Mouse (Mus musculus) kidney, adult 18-20 months (tissue): ENCODE measurements around the gene Ctnna3.

Experiments used
- DNase-seq: peaks from one replicate; pipeline ENCODE4 v3.0.0; 2021

The Ctnna3 gene

DNA sequence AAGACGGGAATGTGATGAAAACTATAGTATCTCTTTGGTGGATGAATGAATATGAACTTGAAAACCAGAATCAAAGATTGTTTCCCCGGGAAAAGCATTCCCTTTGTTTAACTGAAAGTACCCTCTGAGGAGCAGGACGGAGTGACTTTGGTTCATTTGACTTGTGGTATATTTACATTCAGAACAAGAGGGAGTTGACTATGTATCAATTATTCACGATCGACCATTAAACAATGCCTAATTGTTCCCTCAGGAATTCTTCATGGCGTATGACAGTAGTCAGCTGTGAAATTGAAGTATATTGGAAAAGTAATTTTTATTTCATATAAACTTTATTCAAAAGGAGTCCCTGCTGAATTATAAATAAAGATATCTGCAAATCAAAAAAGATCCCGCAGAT, 341.8 kb downstream of the Ctnna3 start:
- no peak for DNase-seq

DNA sequence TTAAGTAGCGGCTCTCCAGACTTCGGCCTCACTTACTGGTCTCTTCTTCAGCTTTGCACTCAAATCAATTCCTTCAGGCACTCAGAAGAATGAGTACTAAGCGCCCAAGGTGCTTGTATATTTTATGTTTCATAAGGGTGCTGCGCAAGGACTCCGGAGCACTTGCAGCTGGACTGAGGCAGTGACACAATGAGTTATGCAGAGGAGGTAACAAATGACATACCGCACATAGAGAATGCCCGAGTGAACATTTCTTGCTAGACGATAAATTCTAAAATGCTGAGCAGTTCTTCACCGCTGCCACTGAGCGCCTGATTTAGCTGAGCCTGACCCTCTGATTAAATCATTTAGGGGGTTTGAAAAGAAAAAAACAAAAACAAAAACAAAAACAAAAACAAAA, 342.2 kb downstream of the Ctnna3 start:
- DNase-seq, result no peak

DNA sequence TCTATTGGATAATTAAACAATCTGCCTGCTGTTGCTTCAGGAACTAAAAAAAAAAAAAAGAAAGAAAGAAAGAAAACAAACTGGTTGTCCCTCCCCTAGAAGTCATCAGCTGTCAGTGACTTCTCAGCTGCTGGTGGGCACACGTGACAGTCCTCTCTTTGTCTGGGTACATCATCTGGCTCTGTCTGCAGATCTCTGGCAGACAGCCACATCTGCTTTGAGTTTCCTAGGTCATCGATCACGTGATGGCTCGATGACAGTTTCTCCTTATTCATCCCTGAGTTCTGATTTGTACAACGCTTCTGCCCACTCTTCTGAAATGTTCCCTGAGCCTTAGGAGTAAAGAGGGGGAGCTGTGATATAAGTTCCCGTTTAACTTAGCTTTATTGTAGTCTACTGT, 352.1 kb downstream of the Ctnna3 start:
- DNase-seq, result no peak

DNA sequence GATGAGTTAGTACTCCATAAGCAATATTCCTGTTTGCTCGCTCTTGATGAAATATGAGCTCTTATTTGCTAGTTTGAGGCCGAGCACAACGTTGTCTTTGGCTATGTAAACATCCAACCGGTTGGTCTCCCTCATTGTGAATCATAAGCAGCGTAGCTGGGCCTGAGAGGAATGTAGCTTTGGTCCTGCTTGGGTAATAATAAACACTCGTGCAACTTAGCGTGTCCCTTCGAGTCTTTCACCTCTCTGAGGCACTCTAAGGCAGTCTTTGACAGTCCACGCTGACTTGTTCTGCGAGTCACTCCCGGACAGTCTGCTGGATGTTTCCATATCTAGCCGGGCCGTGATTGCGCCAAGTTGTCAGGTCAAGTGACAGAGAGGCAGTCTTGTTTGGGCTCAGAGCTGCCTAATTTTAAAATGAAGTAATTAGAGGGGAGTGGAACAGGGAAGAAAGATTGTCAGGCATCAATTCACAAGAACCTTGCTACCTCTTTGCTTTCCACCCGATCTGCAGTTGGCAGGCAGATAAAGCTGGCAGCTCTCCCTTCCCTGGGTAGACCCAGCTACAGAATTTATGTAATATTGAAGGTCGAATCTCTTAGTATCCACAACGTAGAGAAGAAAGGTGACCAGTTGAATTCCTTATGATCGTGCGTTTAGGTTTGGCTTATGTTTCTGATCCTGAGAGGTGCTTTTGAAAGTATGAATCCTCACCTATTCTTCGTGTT, 355.1 kb downstream of the Ctnna3 start:
- DNase-seq, result no peak

DNA sequence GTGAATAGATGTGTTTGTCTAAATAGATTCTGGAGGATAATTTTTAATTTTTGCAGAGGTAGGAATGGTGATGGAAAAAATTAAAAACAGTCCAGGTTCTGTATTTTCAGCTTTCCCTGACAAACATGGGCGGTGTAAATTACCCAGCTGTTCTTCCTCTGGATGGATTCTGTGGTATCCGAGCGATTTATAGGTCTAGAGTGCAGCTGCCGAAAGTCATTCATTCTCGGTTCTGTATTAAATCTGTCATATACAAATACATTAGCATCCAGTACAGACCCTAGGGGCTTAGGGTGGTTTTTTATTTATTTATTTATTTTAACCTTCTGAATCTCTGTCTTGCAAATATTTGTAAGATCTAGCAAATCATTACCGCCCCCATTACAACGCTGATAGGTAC, 356.5 kb downstream of the Ctnna3 start:
- no peak for DNase-seq

DNA sequence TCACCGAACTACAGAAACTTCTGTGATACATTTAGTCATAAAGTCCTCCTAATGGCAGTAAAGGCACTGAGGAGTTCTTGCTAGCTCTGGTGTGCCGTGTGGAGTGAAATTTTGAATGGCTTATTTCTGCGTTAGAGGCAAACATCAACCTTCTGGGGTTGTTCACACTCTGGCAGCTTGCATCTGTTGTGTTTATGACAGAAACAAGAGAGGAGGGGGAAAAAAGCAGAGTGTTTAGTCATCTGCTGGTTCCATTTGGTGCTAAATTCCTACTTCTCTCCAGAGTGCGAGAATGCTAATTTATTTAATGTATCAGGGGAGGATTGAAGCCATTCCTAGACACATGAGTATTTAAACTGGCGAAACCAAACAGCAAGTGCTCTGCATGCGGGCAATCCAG, 374.0 kb downstream of the Ctnna3 start:
- no peak for DNase-seq

DNA sequence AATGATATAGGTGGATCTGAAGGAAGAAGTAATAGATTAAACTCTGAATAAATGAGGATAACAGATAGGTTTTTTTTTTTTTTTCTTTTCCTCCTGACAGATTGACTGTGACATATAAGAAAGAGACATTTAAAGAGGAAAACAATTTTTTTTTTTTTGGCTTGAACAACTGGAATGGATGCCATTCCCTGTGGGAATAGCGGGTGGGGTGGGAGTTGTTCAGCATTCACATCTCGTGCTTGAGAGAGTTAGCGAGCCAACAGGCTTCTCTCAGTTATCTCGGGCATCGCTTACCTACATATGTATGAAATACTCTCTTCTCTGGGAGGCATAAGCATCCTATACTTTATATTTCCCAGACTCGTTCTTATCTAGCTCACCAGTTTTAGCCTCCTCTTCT, 375.7 kb downstream of the Ctnna3 start:
- no peak for DNase-seq

DNA sequence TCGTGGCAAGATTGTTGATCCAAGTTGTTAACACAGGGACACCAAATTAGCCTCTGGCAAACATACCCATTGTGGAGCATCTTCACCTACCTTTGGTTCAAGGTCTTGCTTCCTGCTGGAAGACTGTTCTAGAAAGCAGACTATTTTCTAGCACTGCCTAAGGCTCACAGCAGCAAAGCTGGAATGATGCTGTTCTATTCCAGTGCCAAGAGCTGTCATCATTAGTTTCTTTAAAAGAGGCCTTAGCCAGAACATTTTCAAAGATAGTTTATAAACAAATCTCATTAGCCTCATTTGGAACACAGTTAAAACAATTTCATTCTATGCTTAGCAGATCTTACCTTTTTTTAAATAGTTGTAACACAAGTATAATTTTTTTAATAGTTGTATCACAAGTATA, 376.4 kb downstream of the Ctnna3 start:
- no peak for DNase-seq

DNA sequence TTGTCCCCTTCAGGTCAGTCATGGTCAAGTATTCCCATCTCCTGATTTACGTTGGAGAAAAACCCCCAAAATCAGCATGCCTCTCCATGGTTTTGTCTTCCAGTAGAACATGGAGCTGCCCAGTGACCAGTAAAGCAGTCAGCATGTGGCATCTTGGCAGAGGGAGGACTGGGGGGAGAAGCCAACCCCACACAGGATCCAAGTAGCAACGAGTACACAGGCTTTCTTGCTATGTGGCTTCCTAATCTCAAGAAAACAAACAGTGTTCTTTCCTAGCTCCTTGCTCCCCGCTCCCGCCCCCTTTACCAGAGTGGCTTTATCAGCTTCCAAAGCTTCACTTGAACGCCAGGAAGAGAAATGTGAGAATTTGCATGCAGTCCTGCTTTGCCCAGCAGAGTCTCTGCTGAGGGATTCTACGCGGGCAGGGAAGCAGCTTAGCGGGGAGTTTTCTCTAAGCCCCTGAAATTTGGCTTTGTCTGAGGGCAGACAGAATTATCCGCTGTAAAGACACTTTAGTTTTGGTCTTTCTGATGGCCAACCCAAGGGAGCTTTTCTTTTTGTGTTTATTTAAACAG, 380.2 kb downstream of the Ctnna3 start:
- no peak for DNase-seq

DNA sequence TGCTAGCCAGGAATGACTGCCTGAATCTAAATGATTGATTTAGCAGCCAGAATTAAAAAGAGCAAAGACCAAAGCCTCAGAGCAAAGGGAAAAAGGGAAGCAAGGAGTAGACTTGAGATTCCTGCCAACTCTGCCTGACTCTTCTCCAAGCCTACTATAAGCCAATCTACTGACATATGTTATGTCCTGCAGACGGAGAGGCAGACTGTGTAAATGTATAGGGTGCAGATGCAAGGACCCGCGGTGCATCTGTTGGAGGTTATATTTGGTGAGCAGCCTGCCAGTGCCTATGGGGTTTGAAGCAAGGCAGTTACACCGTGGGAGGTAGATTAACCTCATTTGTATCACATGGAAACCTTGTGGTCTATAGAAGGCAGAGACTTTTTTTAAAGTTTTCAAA, 409.1 kb downstream of the Ctnna3 start:
- DNase-seq, result no peak

DNA sequence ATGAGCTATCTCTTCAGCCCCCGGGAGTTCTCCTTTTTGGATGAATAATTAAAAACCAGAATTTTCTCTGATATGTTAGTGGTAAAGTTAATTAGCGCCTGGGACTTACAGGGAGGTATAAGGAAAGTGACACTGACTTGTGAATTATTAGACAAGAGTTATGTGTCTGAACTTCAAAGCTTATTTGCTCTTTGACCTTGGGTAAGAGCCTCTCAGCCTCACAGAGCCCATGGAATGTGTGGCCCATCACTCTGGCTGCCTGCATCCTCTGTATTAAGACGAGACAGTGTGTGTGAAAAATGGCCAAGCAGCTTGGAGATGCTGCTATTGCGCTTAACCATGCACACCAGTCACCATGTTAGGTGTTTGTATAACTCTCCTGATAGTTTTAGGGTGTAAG, 422.0 kb downstream of the Ctnna3 start:
- DNase-seq, result no peak

DNA sequence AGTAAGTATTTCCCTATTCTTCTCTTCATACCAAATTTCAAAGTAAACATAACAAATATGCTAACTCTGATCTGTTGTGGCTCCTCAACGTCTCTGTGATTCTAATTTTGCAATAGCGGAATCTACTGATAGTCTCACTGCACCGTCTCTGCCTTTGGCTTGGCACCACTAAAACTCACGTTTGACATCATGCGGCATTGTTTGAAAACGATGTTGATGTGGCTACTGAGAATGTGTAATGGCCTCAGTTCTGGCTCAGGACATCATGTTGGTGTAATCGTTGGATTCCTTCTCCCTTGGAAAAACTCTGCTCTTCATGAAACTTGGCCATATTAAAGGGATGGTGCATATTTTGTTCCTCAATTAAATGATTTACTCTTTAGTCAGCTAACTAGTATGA, 439.2 kb downstream of the Ctnna3 start:
- no peak for DNase-seq

DNA sequence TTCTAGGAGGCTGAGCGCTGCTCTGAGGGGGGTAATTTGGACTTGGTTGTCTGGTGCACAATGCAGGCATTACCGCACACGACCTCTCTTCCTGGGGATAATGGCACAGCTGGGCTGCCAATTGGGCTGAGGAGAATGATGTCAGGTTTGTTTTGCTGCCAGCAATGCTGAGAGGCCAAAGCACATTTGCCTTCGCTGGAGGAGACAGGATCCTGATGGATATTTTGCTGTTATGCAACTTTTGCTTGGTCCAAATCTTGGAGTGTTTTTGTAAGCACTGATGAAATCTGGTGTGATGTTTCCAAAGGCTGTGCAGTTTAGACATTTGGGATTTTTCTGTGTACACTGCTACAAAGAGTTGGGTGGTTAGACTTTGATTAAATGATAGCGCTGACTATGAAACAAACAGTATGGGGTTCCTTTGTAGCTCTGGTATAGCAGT, 450.6 kb downstream of the Ctnna3 start:
- no peak for DNase-seq

DNA sequence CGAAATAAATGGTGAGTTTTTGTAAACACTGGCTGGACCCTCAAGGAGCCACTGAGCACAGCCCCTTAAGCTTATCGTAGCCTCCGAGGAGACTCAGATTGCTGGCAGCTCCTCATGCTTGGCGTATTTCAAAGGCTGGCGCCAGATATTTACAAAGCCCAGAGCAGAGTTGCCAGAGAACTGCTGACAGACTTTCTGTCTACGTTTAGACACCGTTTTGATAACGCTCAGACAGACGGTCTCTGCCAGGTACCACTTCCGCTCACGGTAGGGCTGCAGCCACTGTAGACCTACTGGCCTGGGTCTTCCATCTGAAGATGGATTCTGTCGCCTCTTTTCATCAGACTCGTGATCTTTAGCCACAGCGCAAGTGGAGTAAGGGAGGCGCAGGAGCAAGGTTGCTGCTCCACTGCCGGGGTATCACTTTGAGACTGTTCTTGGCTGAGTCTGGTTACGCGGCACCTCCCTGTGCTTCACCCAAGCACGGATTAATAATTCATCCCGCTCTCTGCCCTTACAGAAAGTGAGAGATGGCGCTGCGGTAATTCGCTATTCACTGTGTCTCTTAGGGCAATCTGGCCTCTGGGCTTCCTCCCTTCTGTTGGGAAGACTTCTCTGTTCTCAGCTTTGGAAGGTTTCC, 456.7 kb downstream of the Ctnna3 start:
- DNase-seq, result no peak

DNA sequence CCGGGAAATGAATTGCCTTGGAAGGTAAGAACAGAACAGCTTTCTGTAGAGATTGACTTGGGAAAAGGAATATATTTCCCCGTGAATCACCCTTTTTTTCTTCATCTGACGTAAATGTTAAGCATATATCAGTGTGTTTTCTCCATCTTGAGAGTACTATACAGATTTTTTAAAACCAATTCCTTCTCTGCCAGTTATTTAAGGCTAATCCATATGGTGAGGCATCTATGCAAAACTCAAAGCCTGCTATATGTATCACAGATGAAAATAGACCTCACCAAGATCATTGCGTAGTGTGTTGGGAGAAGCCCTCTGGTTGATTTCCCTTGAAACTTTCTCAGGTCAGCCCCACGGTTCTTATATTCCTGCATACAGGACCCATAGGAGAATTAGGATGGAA, 464.7 kb downstream of the Ctnna3 start:
- DNase-seq, result no peak

DNA sequence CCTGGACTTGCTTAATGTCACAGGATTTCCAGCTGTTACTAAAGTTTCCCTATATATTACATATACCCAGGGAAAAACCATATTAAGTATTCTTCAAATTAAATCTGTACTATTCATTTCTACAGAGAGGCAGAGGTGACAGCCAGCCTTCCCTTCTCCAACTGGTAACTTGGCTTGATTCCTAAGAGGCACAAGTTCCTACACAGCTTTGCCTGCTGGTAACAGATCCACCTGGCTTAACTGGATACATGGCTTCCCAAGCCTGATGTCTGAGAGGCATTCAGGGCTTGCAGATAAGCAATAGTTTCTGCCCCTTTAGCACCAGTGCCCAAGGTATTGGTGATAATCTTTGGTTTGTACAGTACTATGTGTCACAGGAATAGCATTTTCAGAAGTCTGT, 470.0 kb downstream of the Ctnna3 start:
- no peak for DNase-seq

DNA sequence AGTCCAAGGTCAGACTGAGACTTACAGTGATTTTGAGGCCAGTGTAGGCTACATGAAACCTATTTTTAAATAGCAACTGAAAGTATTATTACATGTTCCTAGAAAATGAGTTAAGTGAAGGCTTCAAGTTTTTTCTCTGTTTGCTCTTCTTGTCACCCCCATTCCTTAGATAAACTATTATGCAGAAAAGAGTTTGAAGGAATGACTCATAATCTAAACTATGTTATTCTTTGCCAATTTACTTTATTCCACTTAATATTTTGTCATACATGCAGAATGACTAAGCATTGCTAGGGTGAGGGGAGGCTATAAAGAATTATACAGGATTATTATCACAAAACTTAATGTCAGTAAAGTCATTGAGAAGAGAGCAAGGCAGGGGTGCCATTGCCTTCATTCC, 479.0 kb downstream of the Ctnna3 start:
- DNase-seq, result no peak

DNA sequence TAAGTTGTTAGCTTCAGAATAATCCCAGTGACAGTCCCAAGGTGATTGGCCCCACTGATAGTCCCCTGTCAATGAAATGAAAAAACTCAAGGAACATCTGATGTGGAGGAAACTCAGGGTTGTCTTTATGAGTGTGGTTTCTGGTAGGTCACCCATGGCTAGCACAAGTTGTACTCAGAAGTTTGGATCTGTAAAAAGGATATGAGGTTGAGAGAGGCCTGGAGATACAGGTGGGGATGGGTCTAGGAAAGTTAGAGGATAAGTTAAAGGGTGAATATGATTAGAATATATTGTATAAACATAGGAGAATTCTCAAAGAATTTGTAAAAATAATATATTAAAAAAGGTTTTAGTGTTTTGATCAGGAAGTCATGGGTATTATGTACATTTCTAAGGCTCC, 497.4 kb downstream of the Ctnna3 start, which contains the start of gene Gm10118:
Gm10118 (minus strand) TSS at position 101 of the 400 bp plus-strand sequence.
- DNase-seq, result no peak

DNA sequence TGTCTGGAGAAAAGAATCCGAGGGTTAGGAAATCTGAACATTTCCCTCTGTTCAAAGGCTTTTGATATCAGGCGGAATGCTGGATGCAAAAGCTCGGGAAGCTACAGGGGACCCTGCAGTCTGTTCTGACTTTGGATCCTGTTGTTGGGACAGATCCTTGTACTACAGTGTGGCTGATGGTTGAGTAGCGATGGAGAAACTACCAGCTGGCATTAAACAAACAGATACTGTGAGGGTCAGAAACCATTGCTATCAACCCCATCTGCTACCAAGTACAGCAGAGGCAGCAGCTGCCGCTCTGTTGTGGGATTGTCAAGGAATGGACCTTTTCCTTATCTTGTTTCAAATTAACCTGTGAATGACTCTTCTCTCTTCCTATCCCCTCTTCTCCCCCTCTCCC, 504.0 kb downstream of the Ctnna3 start:
- DNase-seq, result no peak

DNA sequence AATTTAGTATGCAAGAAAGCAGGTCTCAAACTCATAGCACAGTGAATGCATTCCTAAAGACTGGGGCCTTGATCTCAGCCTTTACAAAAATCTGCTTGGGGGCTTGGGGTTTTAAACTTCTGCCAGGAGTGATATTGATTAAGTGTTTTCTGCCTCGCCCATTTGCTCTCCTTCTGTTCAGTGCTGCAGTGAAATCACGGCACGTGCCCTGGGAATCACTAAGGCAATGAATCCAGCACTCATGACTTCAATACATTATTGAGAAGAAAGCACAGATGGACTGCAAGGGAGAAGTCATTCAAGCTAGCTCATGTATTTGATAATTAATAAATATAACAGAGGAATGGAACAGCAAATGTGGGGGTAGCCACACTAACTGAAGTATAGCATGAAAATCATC, 515.6 kb downstream of the Ctnna3 start:
- no peak for DNase-seq

DNA sequence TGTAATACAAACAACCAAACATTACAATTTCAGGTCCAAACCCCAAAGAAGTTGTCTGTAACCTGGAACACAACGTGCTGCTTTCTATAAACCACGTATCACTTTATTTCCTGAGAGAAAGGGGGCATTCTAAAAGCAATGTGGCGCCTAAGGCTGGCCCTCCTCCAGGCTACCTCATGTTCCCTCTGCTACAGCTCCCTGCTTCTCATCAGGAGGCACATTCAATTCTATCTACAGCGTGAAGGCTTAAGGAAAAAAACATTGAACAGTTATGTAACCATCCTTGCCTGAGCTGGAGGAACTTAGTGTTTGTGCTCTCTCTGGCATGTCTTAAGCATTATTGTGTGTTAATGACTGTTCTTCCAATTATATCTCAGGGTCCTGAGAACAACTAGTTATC, 517.4 kb downstream of the Ctnna3 start:
- DNase-seq, result no peak

DNA sequence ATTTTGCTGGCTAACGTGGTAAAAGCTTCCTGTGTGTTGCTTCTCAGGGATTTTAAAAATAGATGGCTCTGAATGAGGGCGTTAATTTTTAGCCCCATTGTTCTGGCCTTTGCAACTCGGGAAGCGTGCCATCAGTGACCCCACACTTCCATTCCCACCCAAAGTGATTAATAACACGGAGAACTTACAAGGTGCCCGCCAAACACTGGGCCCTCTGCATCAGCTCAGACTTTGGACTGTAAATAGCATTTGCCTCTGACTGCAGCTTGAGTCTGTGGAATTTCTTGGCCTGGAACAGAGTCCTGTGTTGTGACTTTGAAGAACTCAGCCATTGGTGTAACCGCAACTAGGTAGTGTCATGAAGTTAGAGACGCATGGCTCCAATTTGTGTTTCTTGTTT, 521.0 kb downstream of the Ctnna3 start:
- peak; percentile 5 for DNase-seq

DNA sequence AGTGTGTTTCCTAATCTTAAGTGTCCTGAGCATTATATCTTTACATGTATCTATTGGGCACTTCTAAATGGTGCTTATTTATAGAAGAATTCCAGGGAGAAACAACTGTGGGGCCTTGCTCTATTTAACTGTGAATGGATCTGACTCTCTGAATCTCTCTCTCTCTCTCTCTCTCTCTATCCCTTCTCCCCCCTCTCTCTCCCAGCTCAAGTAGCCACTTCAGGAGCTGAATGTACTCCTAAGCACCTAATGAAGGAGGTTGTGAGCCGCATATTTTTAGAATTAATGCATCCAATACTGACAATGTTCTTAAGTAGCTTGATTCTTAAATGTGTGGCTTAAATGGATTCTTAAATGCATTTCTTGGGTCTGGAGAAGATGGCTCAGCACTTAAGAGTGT, 521.6 kb downstream of the Ctnna3 start:
- no peak for DNase-seq

DNA sequence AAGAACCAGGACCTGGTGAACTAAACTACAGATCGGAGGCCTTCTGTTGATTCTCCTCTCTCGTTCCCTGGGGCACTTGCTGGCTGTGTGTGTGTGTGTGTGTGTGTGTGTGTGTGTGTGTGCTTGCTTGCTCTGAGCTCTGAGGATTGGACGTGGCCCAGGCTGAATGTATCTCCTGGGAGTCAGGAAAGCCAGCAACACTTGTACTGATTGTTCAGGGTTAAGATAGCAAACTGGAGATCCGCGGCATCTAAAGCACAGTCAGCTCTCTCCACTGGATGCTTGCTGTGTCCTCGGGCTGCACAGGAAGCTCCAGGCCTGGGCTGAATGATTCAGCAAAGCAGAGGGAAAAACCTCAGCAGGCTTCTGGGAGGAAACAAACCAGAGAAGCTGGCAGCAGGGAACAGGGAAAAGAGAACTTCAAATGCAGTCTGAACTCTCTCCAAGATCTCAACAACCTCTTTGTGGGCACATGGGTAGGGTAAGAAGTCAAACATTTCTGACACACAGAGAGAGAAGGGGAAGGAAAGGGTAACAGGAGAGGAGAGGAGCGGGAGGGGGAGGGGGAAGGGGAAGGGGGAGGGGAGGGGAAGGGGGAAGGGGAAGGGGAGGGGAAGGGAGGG, 524.5 kb downstream of the Ctnna3 start:
- DNase-seq, result no peak
